Mouse (Mus musculus) brown adipose tissue, adult 24 weeks (tissue): ENCODE measurements around the gene Klf13. TPM values are rescaled to one million over a fixed set of nuclear protein-coding genes. Genes with fewer than 3 reads are reported as not detected.

Experiments
- H3K27ac ChIP-seq: fragments of 200-500 bp; replicated peaks from 2 replicates; pipeline ENCODE4 v1.5.1; 2012; ENCODE audit warnings: low read depth, mild to moderate bottlenecking, low read length
- H3K4me1 ChIP-seq: fragments of 200-500 bp; 2 replicates; pipeline ENCODE4 v1.6.1; 2012; ENCODE audit warnings: low read length, mixed read lengths; ENCODE audit not compliant: control insufficient read depth, insufficient read depth, insufficient read length
- H3K4me3 ChIP-seq: fragments of 200-500 bp; 2 replicates; pipeline ENCODE4 v1.5.1; 2012; ENCODE audit warnings: low read depth, mild to moderate bottlenecking, low read length, moderate library complexity; ENCODE audit not compliant: insufficient read depth
- polyA plus RNA-seq: library from polyadenylated mRNA; stranded (reverse); fragments of >200 nt; gene quantifications from 2 replicates; pipeline ENCODE4 v1.2.4, GENCODE M21; 2012; ENCODE audit not compliant: missing spikeins, insufficient read depth, insufficient read length

Gene Klf13
- polyA plus RNA-seq, 1 experiment = 13.6 TPM

- H3K4me1 ChIP-seq = peaks cover 74% of the 10 kb centered on the region
- H3K4me3 ChIP-seq = no peak overlapping the region
- H3K27ac ChIP-seq = peak overlapping the region; percentile 71
These were observed 14.6 kb downstream of the Klf13 start for GRCm38 (mm10) chr7:63924151-63924550.

- no peak overlapping the region for H3K27ac ChIP-seq
- H3K4me3 ChIP-seq = no peak overlapping the region
- H3K4me1 ChIP-seq = peaks cover 77% of the 10 kb centered on the region
These were observed 15.7 kb downstream of the Klf13 start for GRCm38 (mm10) chr7:63922975-63923374.

- peaks cover 78% of the 10 kb centered on the region for H3K4me1 ChIP-seq
- peak overlapping the region; percentile 51 for H3K27ac ChIP-seq
- no peak overlapping the region for H3K4me3 ChIP-seq
These were observed 16.1 kb downstream of the Klf13 start for GRCm38 (mm10) chr7:63922571-63922970.

DNA sequence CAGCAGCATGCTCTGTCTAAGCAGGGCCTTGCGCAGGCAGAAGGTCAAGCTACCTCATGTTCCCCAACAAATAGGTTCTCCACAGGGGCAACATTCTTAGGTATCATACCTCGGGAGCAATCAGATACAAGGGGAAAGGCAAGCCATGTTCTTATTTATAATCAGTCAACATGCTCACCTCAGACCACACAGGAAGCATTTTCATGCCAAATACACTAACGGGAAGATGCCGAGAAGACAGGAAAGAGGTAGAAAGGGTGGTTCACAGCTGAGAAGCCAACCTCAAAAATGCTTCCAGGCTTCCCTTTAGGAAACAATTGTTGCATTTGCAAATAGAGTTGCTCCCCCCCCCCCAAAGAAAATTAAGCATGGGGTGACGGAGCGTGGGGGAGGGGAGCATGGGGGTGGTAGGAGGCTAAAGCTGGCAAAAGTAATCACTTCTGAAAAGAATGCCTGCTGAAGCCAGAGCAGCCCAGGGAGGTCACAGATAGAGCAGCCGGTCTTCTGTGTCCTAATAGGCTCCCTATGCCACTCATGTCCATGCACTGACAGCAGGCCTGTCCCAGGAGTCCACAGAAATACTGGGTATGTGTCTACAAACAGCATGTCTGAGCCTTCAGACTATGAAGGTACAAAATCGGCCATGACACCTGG, 16.7 kb downstream of the Klf13 start:
- Histone ChIP-seq H3K27ac (peak overlapping the region; percentile 51), H3K4me1 (peaks cover 79% of the 10 kb centered on the region), H3K4me3 (no peak overlapping the region)

GRCm38 (mm10) chr7:63918771-63919768, 19.6 kb downstream of the Klf13 start:
- peaks cover 86% of the 10 kb centered on the region for H3K4me1 ChIP-seq
- no peak overlapping the region for H3K4me3 ChIP-seq
- H3K27ac ChIP-seq = peak overlapping the region; percentile 53

- Histone ChIP-seq H3K27ac (peak overlapping the region; percentile 32), H3K4me3 (no peak overlapping the region), H3K4me1 (peaks cover 84% of the 10 kb centered on the region)
These were observed 21.0 kb downstream of the Klf13 start for GRCm38 (mm10) chr7:63917693-63918092.

DNA sequence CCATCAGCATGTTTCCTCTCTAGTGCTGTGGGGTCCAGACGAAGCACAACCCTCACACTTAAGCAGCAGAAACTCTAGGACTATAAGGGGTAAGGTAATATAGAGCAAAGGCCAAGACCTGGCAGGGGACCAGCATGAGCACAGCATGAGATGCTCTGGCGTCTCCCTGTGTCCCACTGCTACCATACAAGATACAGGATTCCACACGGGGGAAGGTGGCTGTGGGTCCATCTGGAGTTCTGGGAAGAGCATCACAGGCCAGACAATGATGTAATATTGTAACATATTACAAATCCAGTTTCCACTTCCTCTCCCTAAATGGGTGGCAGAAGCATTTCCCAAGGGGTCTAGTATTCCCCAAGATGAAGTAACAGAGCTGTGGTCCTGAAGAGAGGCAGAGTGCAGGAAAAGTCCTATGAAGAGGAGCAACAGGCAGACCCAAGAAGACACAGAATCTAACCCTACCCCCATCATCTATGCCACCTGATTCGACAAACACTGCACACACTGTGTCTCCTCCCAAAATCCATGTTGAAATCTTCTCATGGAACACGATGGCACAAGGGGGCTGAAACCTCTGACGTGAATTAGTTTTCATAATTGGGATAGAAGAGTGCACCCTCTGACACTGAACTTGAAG, 22.3 kb downstream of the Klf13 start, which contains the start of gene E030018B13Rik:
Gene E030018B13Rik (plus strand): TSS at position 590 of the 640 bp plus-strand sequence.
- Histone ChIP-seq H3K27ac (peak within 1 kb of the TSS; percentile 88), H3K4me3 (no peak within 1 kb of the TSS), H3K4me1 (peaks cover 78% of the 10 kb centered on the region)

GRCm38 (mm10) chr7:63914891-63915290, 23.8 kb downstream of the Klf13 start:
- Histone ChIP-seq H3K4me3 (no peak overlapping the region), H3K27ac (peak overlapping the region; percentile 88), H3K4me1 (peaks cover 84% of the 10 kb centered on the region)

DNA sequence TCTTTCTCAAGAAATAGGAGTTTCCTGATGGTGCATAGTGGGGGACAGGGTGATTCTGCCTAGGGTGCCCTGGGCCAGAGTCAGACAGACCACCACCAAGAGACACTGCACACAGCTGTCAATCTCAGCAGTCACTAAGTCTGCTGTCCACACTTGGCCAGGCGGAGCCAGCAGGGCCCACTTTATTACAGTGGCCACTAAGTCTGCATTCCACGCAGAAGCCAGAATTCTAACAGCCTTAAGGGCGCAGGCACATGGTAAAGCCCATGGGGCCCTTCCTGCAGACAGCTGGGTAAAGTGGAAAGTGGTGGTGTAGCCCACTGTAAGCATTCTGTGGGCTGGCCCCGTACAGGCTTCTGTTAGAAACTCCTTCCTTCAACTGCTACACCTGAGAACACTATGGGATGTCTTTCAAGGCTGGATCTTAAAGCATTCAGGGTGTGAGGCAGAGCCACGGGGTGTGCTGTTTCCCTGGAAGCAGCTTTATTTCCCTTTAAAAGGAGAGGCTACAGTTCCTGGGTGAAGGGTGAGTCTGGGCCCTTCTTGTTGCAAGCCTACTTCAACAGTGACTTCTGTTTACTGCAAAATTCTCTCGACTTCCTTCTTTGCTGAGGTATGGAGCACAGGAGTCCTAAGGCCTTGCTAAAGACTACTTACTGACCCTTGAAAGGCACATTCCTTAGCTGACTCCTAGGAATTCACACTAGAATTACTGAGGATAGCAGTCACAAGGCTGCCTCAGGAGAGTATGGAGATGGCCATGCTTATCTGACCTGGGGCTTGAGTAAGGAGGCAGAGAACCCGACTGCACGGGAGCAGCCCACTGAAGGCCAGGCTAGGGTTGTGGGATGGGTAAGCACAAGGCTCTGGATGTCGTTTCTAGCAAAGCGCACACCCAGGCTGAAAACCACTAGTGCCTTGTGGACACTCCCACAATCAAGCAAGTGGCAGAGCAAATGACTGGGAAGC, 24.7 kb downstream of the Klf13 start:
- H3K27ac ChIP-seq = peak overlapping the region; percentile 88
- H3K4me3 ChIP-seq = peak overlapping the region; percentile 21

GRCm38 (mm10) chr7:63912924-63913723, 25.6 kb downstream of the Klf13 start:
- no peak overlapping the region for H3K4me3 ChIP-seq
- peaks cover 79% of the 10 kb centered on the region for H3K4me1 ChIP-seq
- peak overlapping the region; percentile 88 for H3K27ac ChIP-seq

More for the DNA sequence above, 24.7 kb downstream of the Klf13 start:
- peaks cover 78% of the 10 kb centered on the region for H3K4me1 ChIP-seq

DNA sequence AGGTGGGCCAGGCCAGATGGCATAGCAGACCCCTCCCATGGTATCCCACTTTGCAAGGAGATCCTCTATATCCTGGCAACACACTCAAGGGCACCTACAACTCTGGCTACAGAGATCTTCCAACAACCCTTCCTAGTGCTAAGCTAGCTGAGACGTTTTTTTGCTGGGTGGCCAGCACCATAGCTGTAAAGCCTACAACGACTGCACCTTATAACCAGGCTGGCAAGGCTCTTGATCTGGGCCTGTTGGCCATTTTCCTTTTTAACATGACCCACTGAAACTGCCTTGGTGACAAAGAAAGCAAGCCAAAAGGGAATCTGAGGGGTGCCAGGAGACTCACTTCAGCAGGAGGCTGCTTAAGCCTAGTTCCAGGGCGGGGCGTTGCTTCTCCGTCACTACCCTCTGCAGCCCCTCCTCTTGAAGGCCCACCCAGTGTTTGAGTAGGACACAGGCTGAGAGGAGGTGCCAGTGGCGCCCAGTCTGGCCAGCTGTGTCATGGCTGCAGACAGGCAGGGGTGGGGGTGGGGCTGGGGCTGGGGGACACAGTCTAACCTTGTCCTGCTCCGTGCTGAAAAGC, 26.4 kb downstream of the Klf13 start:
- Histone ChIP-seq H3K27ac (peak overlapping the region; percentile 88), H3K4me1 (peaks cover 78% of the 10 kb centered on the region), H3K4me3 (0 out of 2 replicates have a peak overlapping the region, but pooled peaks have one; percentile 3)

GRCm38 (mm10) chr7:63911383-63912233, 27.1 kb downstream of the Klf13 start:
- peak overlapping the region; percentile 97 for H3K27ac ChIP-seq
- H3K4me3 ChIP-seq = peak overlapping the region; percentile 3; the same call in 1 of the 2 replicates
- peaks cover 73% of the 10 kb centered on the region for H3K4me1 ChIP-seq
